Mouse (Mus musculus) heart, embryonic 15.5 days (tissue): ENCODE data around the gene Vps45. TPM values are rescaled to one million over a fixed set of nuclear protein-coding genes. Genes with fewer than 3 reads are reported as not detected.
"Not testable (repeated sequence)": the region's sequence is repeated elsewhere in the genome, so short reads cannot be mapped to it uniquely, and the experiment has no call there.

ENCODE experiments used
- ATAC-seq: fragments of 200-750 bp; cut with Nextera tagmentation; replicated peaks from 2 replicates; pipeline ENCODE4 v1.8.0; 2017; ENCODE audit warnings: low read depth, moderate TSS enrichment; ENCODE audit not compliant: insufficient number of reproducible peaks, insufficient read depth, low FRiP score
- H3K27ac ChIP-seq: fragments of 300-500 bp; sonication (generic); 2 replicates; pipeline ENCODE4 v1.5.1; 2015; ENCODE audit warnings: mild to moderate bottlenecking, inconsistent platforms
- H3K27me3 ChIP-seq: fragments of 300-500 bp; sonication (generic); 2 replicates; pipeline ENCODE4 v1.6.1; 2015; ENCODE audit warnings: inconsistent platforms
- H3K36me3 ChIP-seq: fragments of 300-500 bp; sonication (generic); 2 replicates; pipeline ENCODE4 v1.6.1; 2015; ENCODE audit warnings: mild to moderate bottlenecking, inconsistent platforms
- H3K4me1 ChIP-seq: fragments of 300-500 bp; sonication (generic); replicated peaks from 2 replicates; pipeline ENCODE4 v1.6.1; 2015; ENCODE audit warnings: inconsistent platforms
- H3K4me2 ChIP-seq: fragments of 300-500 bp; sonication (generic); 2 replicates; pipeline ENCODE4 v1.6.1; 2015; ENCODE audit warnings: inconsistent platforms, mild to moderate bottlenecking, moderate library complexity
- H3K4me3 ChIP-seq: fragments of 300-500 bp; sonication (generic); 2 replicates; pipeline ENCODE4 v1.5.1; 2015; ENCODE audit warnings: mild to moderate bottlenecking, inconsistent platforms
- H3K9ac ChIP-seq: fragments of 300-500 bp; sonication (generic); 2 replicates; pipeline ENCODE4 v1.6.1; 2015; ENCODE audit warnings: mild to moderate bottlenecking, inconsistent platforms
- H3K9me3 ChIP-seq: fragments of 300-500 bp; sonication (generic); replicated peaks from 2 replicates; pipeline ENCODE4 v1.6.1; 2016; ENCODE audit warnings: inconsistent platforms
- WGBS: fragments of 180-500 bp; shearing (Covaris S2); methylation state at CpG from one replicate; pipeline ENCODE4 v1.1.7; 2015; ENCODE audit warnings: mixed read lengths; 5-methylcytosine and 5-hydroxymethylcytosine counted together
- polyA plus RNA-seq: library from polyadenylated mRNA; unstranded; fragments of >200 nt; fragmentation: Nextera tagmentation; extraction: Ambion mirVana; gene quantifications from 2 replicates; pipeline ENCODE4 v1.2.1, GENCODE M21; 2015

Vps45 gene
- polyA plus RNA-seq, 1 experiment from 2014 or later: 40.2 TPM

DNA sequence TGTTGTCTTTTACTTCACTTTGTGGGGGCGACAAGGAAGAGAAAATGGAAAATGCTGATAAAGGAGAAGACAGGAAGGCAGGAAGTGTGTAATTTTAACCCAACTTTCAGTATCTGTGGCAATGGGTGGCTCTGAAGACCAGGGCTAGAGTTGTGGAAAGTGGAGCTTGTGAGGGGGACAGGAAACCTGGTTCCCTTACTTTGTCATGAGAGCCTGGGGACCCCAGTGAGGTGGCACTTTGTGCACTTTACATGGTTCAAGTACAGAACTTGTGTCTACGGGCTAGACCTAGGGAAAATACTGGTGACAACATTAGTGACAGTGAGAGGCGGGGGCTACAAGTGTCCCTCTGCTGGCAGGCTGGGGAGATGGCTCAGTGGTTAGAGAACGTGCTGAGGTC, 71.3 kb downstream of the Vps45 start:
- H3K4me3 ChIP-seq: no peak overlapping the region
- no peaks in the 10 kb centered on the region for H3K27me3 ChIP-seq
- 56% methylated on average over 4 of the region's 4 CpGs for WGBS
- H3K36me3 ChIP-seq: peaks cover 42% of the 10 kb centered on the region
- no peak overlapping the region for H3K4me2 ChIP-seq
- H3K4me1 ChIP-seq: peaks cover 67% of the 10 kb centered on the region
- H3K27ac ChIP-seq: peak overlapping the region; percentile 98
- ATAC-seq: no peak
- no peak overlapping the region for H3K9ac ChIP-seq
- H3K9me3 ChIP-seq: no peaks in the 10 kb centered on the region

DNA sequence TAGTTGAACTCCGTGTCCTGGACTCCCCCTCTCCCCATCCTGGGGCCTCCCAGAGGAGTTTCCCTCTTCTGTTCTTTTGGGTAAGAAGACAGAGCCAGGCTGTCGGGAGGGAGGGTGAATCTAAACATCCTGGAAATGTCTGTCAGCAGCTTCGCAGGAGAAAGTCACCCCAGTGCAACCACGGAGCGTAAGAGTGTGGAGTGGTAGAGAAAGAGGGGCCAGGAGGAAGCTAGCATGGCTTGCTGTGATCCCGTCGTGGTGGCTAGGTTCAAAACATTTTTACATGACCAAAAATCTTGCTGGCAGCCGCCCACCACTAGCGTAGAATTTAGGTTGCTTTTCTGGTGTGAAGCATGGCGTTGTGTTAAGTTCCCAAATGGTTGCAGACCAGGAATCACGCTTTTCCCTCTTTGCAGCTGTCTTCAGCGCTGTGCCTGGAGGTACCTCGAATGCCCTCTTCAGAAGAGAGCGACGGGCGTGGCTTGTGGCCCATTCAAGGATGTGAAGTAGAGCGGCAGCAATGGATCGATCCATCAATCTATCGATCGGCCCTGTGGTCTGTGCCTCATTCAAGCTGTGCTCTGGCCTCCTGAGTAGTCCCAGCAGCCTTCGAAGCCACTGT, 72.2 kb downstream of the Vps45 start:
- no peaks in the 10 kb centered on the region for H3K9me3 ChIP-seq
- peaks cover 64% of the 10 kb centered on the region for H3K4me1 ChIP-seq
- H3K27me3 ChIP-seq: no peaks in the 10 kb centered on the region
- peak; percentile 8 for ATAC-seq
- peak overlapping the region; percentile 48 for H3K9ac ChIP-seq
- peak overlapping the region; percentile 98 for H3K27ac ChIP-seq
- H3K4me2 ChIP-seq: peak overlapping the region; percentile 58
- peaks cover 33% of the 10 kb centered on the region for H3K36me3 ChIP-seq
- peak overlapping the region; percentile 26 for H3K4me3 ChIP-seq
- 4% methylated on average over 21 of the region's 21 CpGs for WGBS

DNA sequence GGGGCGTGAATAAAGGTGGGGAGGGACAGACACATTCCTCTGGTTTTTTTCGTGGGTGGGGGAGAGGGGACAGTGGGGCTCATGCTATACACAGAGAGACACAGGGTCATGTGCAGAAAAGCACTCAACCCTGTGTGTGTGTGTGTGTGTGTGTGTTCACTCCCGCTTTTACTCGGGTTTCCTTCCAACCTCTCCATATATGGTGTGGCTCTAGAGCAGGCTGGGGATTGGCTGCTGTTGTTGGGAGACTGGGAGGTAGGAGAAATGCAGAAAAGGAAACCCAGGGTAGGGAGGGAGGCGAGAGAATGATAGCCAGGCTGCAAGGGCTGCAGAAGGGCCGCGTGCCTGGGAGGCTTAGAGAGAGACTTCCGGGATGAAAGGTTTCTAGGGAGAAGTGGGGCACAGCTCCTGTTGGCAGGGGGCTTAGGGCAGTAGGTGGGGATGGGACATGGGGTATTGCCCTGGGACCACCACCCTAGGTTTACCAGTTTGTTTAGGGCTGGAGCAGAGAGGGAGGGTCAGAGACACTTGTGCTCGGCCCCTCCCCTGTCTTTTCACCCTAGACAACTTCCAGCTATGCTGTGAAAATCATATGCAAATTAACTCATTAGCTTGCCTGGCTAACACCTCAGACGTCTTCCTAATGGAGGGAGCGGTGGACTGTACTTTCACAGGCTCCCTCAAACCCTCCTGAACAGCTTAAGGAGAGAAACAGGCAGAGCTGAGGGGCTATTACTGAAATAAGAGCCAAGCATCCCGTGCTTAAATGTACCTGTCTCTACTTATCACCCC, 72.9 kb downstream of the Vps45 start:
- Histone ChIP-seq H3K4me1 (peaks cover 57% of the 10 kb centered on the region), H3K4me3 (peak overlapping the region; percentile 26), H3K4me2 (peak overlapping the region; percentile 58), H3K27me3 (no peaks in the 10 kb centered on the region), H3K9me3 (no peaks in the 10 kb centered on the region), H3K36me3 (peaks cover 27% of the 10 kb centered on the region), H3K27ac (peak overlapping the region; percentile 98), H3K9ac (peak overlapping the region; percentile 48)
- 4% methylated on average over 12 of the region's 12 CpGs for WGBS
- peak; percentile 90 for ATAC-seq

DNA sequence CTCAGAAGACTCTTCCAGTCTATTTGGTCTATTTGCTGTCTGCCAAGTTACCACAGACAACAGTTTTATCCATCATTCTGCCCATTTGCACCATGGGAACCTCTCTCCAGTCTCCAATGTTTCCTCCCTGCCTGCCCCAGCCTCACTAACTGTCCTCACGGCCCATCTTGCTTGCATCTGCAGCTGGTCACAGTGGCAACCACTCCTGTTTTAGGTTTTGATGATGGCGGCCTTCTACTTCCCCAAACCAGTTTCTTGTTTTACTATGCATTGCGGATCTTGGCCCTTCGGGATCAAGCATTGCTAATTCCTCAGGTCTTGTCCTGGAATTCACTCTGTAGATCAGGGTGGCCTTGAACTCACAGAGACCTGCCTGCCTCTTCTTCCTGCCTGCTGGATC, 76.1 kb downstream of the Vps45 start:
- no peak overlapping the region for H3K9ac ChIP-seq
- no peaks in the 10 kb centered on the region for H3K27me3 ChIP-seq
- no peak overlapping the region for H3K4me3 ChIP-seq
- H3K27ac ChIP-seq: no peak overlapping the region
- H3K36me3 ChIP-seq: no peaks in the 10 kb centered on the region
- H3K4me2 ChIP-seq: no peak overlapping the region
- peaks cover 36% of the 10 kb centered on the region for H3K4me1 ChIP-seq
- WGBS: 91% methylated on average over 4 of the region's 4 CpGs
- no peaks in the 10 kb centered on the region for H3K9me3 ChIP-seq
- ATAC-seq: no peak

DNA sequence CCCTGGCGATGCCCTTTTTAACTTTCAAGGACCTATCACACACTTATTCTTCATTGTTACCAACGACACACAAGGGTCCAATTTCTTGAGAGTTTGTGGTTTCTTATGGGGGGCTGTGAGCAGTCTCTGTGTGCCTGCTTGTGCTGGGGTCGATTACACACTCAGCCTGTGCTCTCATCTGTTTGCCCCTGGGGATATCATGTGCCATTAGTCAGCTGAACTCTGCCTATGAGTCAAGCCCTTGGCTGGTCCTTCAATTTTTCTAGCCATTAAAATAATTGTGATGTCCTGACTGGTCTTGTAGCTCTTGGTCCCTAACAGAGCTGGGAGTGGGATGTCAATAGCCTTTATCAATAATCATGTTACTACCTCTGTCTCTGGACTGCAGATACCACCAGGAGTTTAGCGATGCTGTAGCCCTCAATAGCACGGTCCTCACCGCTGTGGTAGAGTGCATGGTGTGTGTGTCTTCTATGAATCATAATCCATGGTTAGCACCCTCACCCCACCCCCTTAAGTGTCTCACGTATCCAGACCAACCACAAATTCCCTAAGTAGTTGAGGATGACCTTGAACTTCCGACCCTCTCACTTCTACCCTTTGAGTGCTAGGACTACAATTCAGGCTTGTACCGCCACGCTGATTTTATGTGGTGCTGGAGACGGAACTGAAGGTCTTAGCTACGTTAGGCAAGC, 77.8 kb downstream of the Vps45 start:
- H3K27me3 ChIP-seq: no peaks in the 10 kb centered on the region
- no peak overlapping the region for H3K9ac ChIP-seq
- no peak overlapping the region for H3K4me2 ChIP-seq
- no peak overlapping the region for H3K4me3 ChIP-seq
- peaks cover 22% of the 10 kb centered on the region for H3K4me1 ChIP-seq
- H3K27ac ChIP-seq: no peak overlapping the region
- ATAC-seq: no peak
- H3K36me3 ChIP-seq: no peaks in the 10 kb centered on the region
- WGBS: 84% methylated on average over 12 of the region's 12 CpGs
- H3K9me3 ChIP-seq: no peaks in the 10 kb centered on the region

DNA sequence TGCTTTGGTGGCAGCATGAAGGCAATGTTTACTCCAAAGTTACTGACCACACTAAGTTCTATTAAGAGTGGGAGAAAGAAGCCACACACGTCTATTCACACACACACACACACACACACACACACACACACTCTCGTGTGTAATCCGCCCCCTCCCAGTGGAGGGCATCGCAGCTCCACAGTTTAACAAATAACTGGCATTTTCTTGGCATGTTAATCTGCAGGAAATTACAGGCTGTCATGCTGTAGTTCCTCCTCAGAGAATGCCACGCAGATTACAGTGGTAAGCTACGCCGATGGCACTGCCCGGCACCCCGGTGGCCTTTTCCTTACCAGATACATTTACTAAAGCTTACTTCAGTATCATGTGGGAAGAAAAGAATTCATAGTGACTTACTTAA, 80.0 kb downstream of the Vps45 start:
- no peak overlapping the region for H3K4me2 ChIP-seq
- 69% methylated on average over 9 of the region's 9 CpGs for WGBS
- H3K27ac ChIP-seq: peak overlapping the region; percentile 3; the same call in 1 of the 2 replicates
- no peaks in the 10 kb centered on the region for H3K36me3 ChIP-seq
- ATAC-seq: no peak
- H3K27me3 ChIP-seq: no peaks in the 10 kb centered on the region
- H3K4me3 ChIP-seq: no peak overlapping the region
- no peak overlapping the region for H3K9ac ChIP-seq
- H3K9me3 ChIP-seq: no peaks in the 10 kb centered on the region
- H3K4me1 ChIP-seq: peaks cover 12% of the 10 kb centered on the region

DNA sequence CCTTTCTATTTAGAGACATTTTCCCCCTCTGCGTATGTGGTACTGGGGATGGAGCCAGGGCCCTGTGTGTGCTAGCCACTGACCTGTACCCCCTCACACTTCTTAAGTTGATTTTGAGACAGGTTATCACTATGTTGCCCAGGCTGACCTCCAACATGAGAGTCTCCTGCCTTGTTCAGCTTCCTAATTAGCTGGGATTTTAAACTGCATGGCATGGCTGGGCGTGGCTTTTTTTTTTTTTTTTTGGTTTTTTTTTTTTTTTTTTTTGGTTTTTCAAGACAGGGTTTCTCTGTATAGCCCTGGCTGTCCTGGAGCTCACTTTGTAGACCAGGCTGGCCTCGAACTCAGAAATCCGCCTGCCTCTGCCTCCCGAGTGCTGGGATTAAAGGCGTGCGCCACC, 80.7 kb downstream of the Vps45 start:
- H3K36me3 ChIP-seq, H3K27me3 ChIP-seq, H3K9me3 ChIP-seq, H3K4me2 ChIP-seq, H3K4me3 ChIP-seq, H3K9ac ChIP-seq: not testable (repeated sequence)
- peak; percentile 37; the same call in 1 of the 2 replicates for ATAC-seq
- 82% methylated on average over 7 of the region's 7 CpGs for WGBS
- Histone ChIP-seq H3K4me1 (peaks cover 18% of the 10 kb centered on the region), H3K27ac (peak overlapping the region; percentile 55)

DNA sequence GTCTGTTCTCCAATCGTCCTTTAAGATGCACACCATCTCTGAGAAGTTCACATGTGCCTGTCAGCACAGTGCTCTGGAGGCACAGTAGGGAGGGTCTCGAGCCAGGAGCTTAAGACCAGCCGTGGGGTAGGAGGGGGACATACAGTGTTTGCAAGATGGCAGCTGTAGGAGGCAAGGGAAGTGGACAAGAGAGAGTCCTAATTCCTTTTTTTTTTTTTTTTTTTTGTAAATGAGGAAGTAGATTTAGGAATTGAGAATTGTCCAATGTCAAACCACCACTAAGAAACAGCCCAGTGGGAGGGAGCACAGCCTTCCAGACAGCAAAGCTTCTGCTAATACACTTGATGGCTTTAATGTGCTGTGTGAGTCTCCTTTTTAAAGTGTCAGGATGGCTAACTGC, 81.2 kb downstream of the Vps45 start:
- H3K36me3 ChIP-seq: no peaks in the 10 kb centered on the region
- peak overlapping the region; percentile 55 for H3K27ac ChIP-seq
- no peaks in the 10 kb centered on the region for H3K27me3 ChIP-seq
- no peaks in the 10 kb centered on the region for H3K9me3 ChIP-seq
- 58% methylated on average over 3 of the region's 3 CpGs for WGBS
- peaks cover 18% of the 10 kb centered on the region for H3K4me1 ChIP-seq
- H3K4me3 ChIP-seq: no peak overlapping the region
- H3K4me2 ChIP-seq: no peak overlapping the region
- H3K9ac ChIP-seq: no peak overlapping the region
- no peak; the same call in 1 of the 2 replicates for ATAC-seq

DNA sequence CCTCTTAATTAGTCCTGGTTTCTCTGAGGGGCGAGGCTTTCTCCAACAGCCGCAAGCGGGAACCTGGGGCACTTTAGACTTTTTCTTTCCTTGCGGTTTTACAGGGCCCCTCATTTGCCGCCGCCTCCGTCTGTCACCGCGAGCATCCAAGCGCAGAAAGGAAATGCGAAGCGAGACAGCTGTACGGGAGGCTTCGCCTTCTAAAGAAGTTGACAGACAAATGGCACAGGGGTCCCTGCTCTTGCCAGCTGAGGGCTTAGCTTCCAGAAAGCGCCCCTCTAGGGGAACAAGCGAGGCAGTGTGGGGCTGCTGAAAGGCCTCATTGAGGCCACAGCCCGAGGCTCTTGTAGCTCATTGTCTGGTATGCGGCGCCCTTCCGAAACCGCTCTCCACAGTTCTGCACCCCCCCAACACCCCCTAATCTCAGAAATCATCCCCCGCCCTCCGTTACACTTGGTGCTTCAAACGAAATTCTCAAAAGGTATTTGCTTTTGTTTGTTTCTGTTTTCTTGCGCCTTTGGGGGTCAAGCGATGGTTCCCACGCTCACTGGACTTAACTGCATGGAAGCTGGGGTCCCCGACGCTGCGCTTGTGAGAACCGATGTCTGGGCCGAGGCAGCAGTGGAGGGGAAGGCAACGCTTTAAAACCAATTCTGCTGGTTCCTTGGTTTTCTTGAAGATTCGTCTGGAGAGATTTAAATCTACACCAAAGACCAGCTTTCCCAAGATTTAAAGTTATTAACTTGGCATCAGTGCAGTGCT, 85.2 kb downstream of the Vps45 start:
- Histone ChIP-seq H3K27me3 (no peaks in the 10 kb centered on the region), H3K27ac (peak overlapping the region; percentile 57), H3K4me3 (peak overlapping the region; percentile 39), H3K36me3 (no peaks in the 10 kb centered on the region), H3K9me3 (no peaks in the 10 kb centered on the region), H3K4me1 (peaks cover 14% of the 10 kb centered on the region), H3K9ac (peak overlapping the region; percentile 65), H3K4me2 (peak overlapping the region; percentile 72)
- ATAC-seq: no peak; the same call in 1 of the 2 replicates
- 12% methylated on average over 34 of the region's 34 CpGs for WGBS

DNA sequence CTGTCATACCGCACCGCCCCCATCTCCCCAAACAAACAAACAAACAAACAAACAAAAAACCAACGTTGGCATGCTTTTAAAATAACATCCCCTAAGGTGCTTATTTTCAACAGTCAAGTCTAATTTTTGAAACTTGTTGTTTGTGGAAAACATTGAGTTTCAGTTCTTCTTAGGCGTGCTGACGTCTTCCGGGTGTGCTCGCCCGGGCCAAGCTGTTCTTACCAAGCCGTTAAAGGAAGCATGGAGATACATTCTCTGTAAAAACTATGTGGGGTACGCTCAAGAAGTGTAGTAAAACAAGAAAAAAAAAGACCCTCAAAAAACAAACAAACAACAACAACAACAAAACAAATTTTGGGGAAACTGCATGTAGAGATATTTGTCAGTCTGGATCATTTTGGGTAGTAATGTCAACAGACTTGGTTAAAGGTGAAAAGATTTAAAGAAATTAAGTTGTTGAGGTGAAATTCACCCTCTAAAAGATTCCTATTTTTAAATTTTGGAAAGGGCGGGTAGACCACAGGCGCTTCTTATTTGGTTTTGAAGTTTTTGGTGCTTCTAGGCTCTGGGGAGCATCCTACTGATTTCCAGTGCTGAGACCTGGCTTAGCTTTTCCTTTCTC, 85.9 kb downstream of the Vps45 start:
- Histone ChIP-seq H3K27ac (peak overlapping the region; percentile 57), H3K27me3 (no peaks in the 10 kb centered on the region), H3K4me1 (peaks cover 12% of the 10 kb centered on the region), H3K9ac (peak overlapping the region; percentile 65; the same call in 1 of the 2 replicates), H3K4me3 (peak overlapping the region; percentile 39), H3K9me3 (no peaks in the 10 kb centered on the region), H3K4me2 (peak overlapping the region; percentile 72), H3K36me3 (no peaks in the 10 kb centered on the region)
- no peak for ATAC-seq
- 75% methylated on average over 12 of the region's 12 CpGs for WGBS
